Mouse (Mus musculus) heart, adult 2 months (tissue): Measurements from ENCODE around the gene Ear6.

Source experiments
- CTCF ChIP-seq: fragments of 200-600 bp; IDR thresholded peaks from 2 replicates; pipeline ENCODE4 v1.8.1; 2022; ENCODE audit warnings: antibody characterized with exemption, mild to moderate bottlenecking, moderate library complexity
- POLR2A ChIP-seq: fragments of 200-500 bp; IDR thresholded peaks from 2 replicates; pipeline ENCODE4 v1.6.1; 2011; ENCODE audit warnings: mild to moderate bottlenecking, low read depth, low read length, control low read depth; ENCODE audit not compliant: insufficient read depth

DNA sequence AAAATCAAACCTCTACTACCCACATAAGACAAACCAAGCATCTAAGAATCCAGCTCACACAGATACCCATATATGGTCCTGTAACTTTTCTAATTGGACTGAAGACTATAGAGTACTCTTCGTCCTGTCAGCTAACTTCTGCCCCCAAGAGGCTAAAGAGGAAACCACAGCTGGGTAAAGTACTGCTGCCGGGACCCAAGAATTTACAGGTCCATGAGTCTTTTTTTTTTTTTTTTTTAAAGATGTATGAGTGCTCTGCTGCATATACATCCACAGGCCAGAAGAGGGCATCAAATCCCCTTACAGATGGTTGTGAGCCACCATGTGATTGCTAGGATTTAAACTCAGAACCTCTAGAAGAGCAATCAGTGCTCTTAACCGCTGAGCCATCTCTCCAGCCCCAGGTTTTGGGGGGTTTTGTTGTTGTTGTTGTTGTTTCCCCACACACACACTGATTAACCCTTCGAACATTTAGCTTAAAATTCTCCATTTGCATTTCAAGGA, 30.1 kb downstream of the Ear6 start:
- TF ChIP-seq CTCF: peak; percentile 81
- TF ChIP-seq POLR2A: no peak
